Mouse (Mus musculus) E14TG2a.4 (cell line): ENCODE data around the gene Slc6a12.

ENCODE experiments used
- CTCF ChIP-seq: conservative IDR thresholded peaks from 2 replicates; pipeline ENCODE4 v1.5.1; 2014; ENCODE audit warnings: low read length
- POU5F1 ChIP-seq: IDR thresholded peaks from 2 replicates; pipeline ENCODE4 v1.6.1; 2014; ENCODE audit warnings: low read length, borderline replicate concordance

DNA sequence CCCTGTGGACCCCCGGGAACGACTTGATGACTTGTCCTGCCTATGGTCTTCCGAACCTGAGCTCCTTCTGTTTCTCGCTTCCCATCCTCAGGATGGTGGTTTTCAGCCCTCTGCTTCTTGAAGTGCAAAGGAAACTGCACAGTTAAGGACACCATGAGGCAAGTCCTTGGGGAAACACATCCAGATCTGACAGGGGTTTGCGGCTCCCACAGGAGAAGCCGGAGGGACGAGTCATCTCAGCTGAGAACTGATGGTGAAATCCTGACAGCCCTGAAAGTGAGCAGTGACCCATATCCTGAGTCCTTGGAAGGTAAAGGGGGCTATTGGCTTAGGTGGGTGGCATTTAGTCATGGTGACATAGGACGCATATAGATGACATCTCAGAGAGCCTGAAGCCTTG, 37.7 kb downstream of the Slc6a12 start:
- TF ChIP-seq CTCF (no peak), POU5F1 (no peak)
